Mouse (Mus musculus) heart, adult 2 months (tissue): ENCODE results near the gene Rims3.

Experiments
- CTCF ChIP-seq: fragments of 200-600 bp; IDR thresholded peaks from 2 replicates; pipeline ENCODE4 v1.8.1; 2022; ENCODE audit warnings: antibody characterized with exemption, mild to moderate bottlenecking, moderate library complexity
- EP300 ChIP-seq: fragments of 200-500 bp; IDR thresholded peaks from 2 replicates; pipeline ENCODE4 v1.6.1; 2011; ENCODE audit warnings: low read depth, low read length, control low read depth; ENCODE audit not compliant: insufficient read depth

DNA sequence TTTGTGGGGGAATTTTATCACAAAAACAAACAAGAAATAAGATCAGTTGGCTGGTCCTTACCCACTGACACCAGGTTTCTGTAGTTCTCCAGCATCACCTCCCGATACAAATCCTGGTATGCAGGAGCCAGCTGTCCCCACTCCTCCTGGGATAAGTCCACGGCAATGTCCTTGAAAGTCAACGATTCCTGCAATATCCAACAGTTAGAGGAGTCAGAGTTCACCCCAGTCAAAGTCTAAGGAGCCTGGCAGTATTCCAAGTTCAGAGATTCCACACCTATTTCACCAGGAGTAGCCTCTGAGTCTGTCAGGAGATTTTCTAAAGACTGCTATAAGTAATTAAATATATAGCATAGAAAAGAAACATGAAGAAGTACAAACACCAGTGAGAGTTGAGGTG lies 80.4 kb downstream of the Rims3 start:
- no peak for TF ChIP-seq EP300
- TF ChIP-seq CTCF: no peak
